Mouse (Mus musculus): Measurements from ENCODE around the gene Rasgef1b. TPM values are rescaled to one million over a fixed set of nuclear protein-coding genes. Genes with fewer than 3 reads are reported as not detected.

Gene Rasgef1b
- polyA plus RNA-seq, 1 experiment from 2014 or later: 75.6 TPM

DNA sequence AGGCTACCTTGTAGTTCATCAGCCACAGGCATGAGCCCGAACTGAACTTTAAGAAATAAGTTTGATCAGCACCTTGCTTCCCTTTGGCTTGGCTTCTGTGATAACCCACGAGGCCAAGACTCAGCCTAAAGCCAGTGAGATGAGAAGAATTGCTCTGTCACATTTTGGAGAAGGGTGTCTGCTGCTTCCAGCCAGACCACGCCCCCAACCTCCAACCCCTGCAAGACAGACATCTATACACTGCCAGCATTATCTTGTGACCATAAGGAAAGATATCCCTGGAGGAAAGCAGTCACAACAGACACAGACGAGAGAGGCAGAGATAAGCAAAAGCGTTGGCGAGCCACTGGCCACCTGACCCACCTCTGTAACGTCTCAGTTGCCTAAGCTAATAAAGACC is 39.0 kb downstream of the Rasgef1b start:
- 69% methylated on average over 7 of the region's 7 CpGs for WGBS
- H3K27ac ChIP-seq (replicated peaks; ENCODE audit: low read depth, low read length): no peak overlapping the region
- no peak for ATAC-seq (ENCODE audit: low FRiP score, low TSS enrichment)
- H3K4me3 ChIP-seq (replicated peaks; ENCODE audit: low read depth, low read length): no peak overlapping the region
- H3K4me1 ChIP-seq (ENCODE audit: control insufficient read depth, insufficient read depth, low read length): peaks cover 12% of the 10 kb centered on the region; the same call in 1 of the 2 replicates
- H3K27me3 ChIP-seq (ENCODE audit: control insufficient read depth, insufficient read depth, low read length): no peaks in the 10 kb centered on the region
- H3K36me3 ChIP-seq (ENCODE audit: control insufficient read depth, insufficient read depth, low read length): no peaks in the 10 kb centered on the region
- no peaks in the 10 kb centered on the region for H3K9me3 ChIP-seq (ENCODE audit: control insufficient read depth, low read length)
- DNase-seq: no peak
- no peak overlapping the region for H3K9ac ChIP-seq (replicated peaks; ENCODE audit: low read length)
- no peak overlapping the region for H3K4me2 ChIP-seq (ENCODE audit: low read length)

DNA sequence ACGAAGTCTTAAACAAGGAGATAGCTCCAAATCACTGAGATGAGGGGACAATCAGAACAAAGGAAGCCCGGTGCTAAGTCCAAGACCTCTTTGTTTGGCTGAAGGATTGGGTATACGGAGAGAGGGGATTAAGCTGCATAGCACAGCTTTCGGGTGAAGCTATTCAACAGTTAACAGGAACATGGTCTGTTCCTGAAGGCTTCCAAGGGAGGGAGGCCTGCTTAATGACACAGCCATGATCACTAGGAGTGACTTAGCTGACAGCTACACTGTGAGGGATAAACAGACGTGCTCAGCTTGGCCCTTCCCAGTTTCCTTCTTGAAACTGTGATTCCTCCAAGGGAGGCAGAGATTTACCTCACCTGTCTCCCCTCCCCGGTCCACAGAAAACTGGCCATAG is 41.0 kb downstream of the Rasgef1b start:
- Histone ChIP-seq H3K4me3 (replicated peaks; ENCODE audit: low read depth, low read length) (no peak overlapping the region), H3K27ac (replicated peaks; ENCODE audit: low read depth, low read length) (no peak overlapping the region), H3K4me2 (ENCODE audit: low read length) (no peak overlapping the region), H3K27me3 (ENCODE audit: control insufficient read depth, insufficient read depth, low read length) (no peaks in the 10 kb centered on the region), H3K9me3 (ENCODE audit: control insufficient read depth, low read length) (no peaks in the 10 kb centered on the region), H3K36me3 (ENCODE audit: control insufficient read depth, insufficient read depth, low read length) (no peaks in the 10 kb centered on the region), H3K9ac (replicated peaks; ENCODE audit: low read length) (no peak overlapping the region), H3K4me1 (ENCODE audit: control insufficient read depth, insufficient read depth, low read length) (peaks cover 9% of the 10 kb centered on the region; the same call in 1 of the 2 replicates)
- peak; percentile 54 for DNase-seq
- WGBS: 7% methylated on average over 6 of the region's 6 CpGs
- ATAC-seq (ENCODE audit: low FRiP score, low TSS enrichment): no peak

DNA sequence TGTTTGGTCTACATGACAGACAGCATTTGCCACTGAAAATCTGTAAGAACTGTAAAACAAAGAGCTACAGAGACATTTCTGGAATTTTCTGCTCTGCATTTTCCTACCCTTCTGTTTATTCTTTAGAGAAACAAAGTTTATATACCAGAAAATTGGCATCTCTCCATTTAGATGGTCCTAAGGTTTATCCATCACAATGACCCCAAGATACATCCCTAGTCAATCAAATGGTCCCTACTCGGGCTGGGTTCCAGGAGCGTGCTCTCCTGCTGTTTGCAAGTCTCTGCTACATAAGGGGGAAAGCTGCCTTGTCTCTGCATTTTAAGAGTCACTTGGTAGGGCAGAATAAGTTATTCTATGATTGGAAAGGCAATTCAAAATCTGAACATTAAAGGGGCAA is 44.8 kb downstream of the Rasgef1b start:
- WGBS: 75% methylated on average over 2 of the region's 2 CpGs
- ATAC-seq (ENCODE audit: low FRiP score, low TSS enrichment): no peak
- H3K9ac ChIP-seq (replicated peaks; ENCODE audit: low read length): no peak overlapping the region

DNA sequence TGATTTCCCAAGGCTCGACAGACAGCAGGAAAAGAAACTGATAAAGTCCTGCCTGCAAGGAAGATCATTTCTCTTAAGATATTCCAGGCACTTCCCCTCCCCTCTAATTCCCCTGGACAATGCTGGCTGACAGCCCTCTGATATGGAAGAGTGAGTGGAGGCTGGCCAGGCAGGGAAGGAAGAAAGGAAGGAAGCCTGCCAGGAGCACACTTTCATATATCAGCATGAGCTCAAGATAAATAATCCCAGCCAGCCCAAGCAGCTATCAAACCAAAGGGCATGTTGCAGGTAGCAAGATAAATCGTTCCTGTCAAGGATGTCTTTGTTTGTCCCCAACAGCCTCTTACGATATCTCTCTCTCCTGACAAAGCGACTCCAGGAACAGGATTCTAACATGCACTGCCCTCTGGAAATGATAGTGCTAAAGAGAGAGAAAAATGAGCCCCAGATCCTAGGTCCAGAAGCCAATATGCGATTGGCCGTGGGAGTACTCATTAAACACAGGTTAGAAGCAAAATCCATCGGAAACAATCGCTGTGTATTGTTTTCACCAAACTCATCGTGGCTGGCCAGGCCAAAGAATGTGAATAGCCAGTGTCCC is 58.8 kb downstream of the Rasgef1b start:
- H3K9ac ChIP-seq (replicated peaks; ENCODE audit: low read length): no peak overlapping the region
- H3K27ac ChIP-seq (replicated peaks; ENCODE audit: low read depth, low read length): peak overlapping the region; percentile 58

More for the DNA sequence above, 44.8 kb downstream of the Rasgef1b start:
- DNase-seq: no peak
- no peak overlapping the region for H3K4me3 ChIP-seq (replicated peaks; ENCODE audit: low read depth, low read length)
- peaks cover 11% of the 10 kb centered on the region; the same call in 1 of the 2 replicates for H3K4me1 ChIP-seq (ENCODE audit: control insufficient read depth, insufficient read depth, low read length)
- H3K4me2 ChIP-seq (ENCODE audit: low read length): no peak overlapping the region
- H3K36me3 ChIP-seq (ENCODE audit: control insufficient read depth, insufficient read depth, low read length): no peaks in the 10 kb centered on the region
- H3K9me3 ChIP-seq (ENCODE audit: control insufficient read depth, low read length): no peaks in the 10 kb centered on the region
- H3K27me3 ChIP-seq (ENCODE audit: control insufficient read depth, insufficient read depth, low read length): no peaks in the 10 kb centered on the region
- no peak overlapping the region for H3K27ac ChIP-seq (replicated peaks; ENCODE audit: low read depth, low read length)

DNA sequence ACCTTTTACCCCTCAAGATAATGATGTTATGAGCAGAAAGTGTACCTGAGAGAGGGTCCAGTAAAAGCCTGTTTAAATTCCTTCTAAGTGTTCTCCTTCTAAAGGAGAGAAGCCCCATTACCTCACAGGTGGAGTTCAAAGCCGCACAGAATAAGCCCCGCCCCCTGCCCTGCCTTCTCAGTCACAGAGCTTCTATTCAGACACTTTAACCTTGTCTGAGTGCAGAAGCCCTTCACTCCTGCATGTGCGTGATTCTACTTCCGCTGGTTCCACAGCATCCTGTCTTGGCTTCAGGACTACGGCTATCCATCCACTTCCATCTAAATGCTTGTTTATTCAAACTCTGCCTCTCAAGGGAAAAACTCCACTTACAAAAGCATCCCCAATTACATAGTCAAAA is 72.8 kb downstream of the Rasgef1b start:
- ATAC-seq (ENCODE audit: low FRiP score, low TSS enrichment): no peak
- 69% methylated on average over 5 of the region's 5 CpGs for WGBS

More for the DNA sequence above, 58.8 kb downstream of the Rasgef1b start:
- ATAC-seq (ENCODE audit: low FRiP score, low TSS enrichment) (no peak), DNase-seq (peak; percentile 46)
- Histone ChIP-seq H3K36me3 (ENCODE audit: control insufficient read depth, insufficient read depth, low read length) (no peaks in the 10 kb centered on the region), H3K9me3 (ENCODE audit: control insufficient read depth, low read length) (no peaks in the 10 kb centered on the region), H3K4me2 (ENCODE audit: low read length) (no peak overlapping the region), H3K4me1 (ENCODE audit: control insufficient read depth, insufficient read depth, low read length) (peaks cover 16% of the 10 kb centered on the region; the same call in 1 of the 2 replicates), H3K4me3 (replicated peaks; ENCODE audit: low read depth, low read length) (no peak overlapping the region), H3K27me3 (ENCODE audit: control insufficient read depth, insufficient read depth, low read length) (no peaks in the 10 kb centered on the region)
- WGBS: 55% methylated on average over 9 of the region's 9 CpGs

DNA sequence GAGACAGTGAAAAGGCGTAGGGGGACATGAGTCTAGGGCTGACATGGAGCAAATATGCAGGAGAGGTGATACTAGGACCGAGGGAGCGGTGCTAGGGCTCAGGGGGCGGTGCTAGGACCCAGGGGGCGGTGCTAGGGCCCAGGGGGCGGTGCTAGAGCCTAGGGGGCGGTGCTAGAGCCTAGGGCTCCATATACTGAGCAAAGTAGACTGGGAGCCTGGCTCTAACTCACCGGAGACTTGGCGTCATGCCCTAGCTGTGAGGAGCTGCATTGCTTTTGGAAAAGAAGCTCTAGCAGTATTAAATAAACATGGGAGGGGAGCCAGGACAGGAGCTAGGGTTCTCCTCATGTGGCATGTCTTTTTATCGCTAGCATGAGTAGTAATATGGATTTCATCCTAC is 75.9 kb downstream of the Rasgef1b start:
- H3K27me3 ChIP-seq (ENCODE audit: control insufficient read depth, insufficient read depth, low read length): no peaks in the 10 kb centered on the region
- ATAC-seq (ENCODE audit: low FRiP score, low TSS enrichment): no peak
- no peaks in the 10 kb centered on the region for H3K36me3 ChIP-seq (ENCODE audit: control insufficient read depth, insufficient read depth, low read length)
- DNase-seq: no peak
- no peaks in the 10 kb centered on the region for H3K9me3 ChIP-seq (ENCODE audit: control insufficient read depth, low read length)
- H3K4me3 ChIP-seq (replicated peaks; ENCODE audit: low read depth, low read length): no peak overlapping the region
- H3K9ac ChIP-seq (replicated peaks; ENCODE audit: low read length): no peak overlapping the region
- no peak overlapping the region for H3K27ac ChIP-seq (replicated peaks; ENCODE audit: low read depth, low read length)
- H3K4me1 ChIP-seq (ENCODE audit: control insufficient read depth, insufficient read depth, low read length): peaks cover 4% of the 10 kb centered on the region; the same call in 1 of the 2 replicates
- WGBS: 80% methylated on average over 10 of the region's 10 CpGs
- H3K4me2 ChIP-seq (ENCODE audit: low read length): no peak overlapping the region

More for the DNA sequence above, 72.8 kb downstream of the Rasgef1b start:
- H3K9me3 ChIP-seq (ENCODE audit: control insufficient read depth, low read length): no peaks in the 10 kb centered on the region
- H3K36me3 ChIP-seq (ENCODE audit: control insufficient read depth, insufficient read depth, low read length): no peaks in the 10 kb centered on the region
- no peaks in the 10 kb centered on the region for H3K4me1 ChIP-seq (ENCODE audit: control insufficient read depth, insufficient read depth, low read length)
- H3K9ac ChIP-seq (replicated peaks; ENCODE audit: low read length): no peak overlapping the region
- no peak overlapping the region for H3K4me3 ChIP-seq (replicated peaks; ENCODE audit: low read depth, low read length)
- no peak overlapping the region for H3K27ac ChIP-seq (replicated peaks; ENCODE audit: low read depth, low read length)
- no peak for DNase-seq
- H3K27me3 ChIP-seq (ENCODE audit: control insufficient read depth, insufficient read depth, low read length): no peaks in the 10 kb centered on the region
- no peak overlapping the region for H3K4me2 ChIP-seq (ENCODE audit: low read length)

DNA sequence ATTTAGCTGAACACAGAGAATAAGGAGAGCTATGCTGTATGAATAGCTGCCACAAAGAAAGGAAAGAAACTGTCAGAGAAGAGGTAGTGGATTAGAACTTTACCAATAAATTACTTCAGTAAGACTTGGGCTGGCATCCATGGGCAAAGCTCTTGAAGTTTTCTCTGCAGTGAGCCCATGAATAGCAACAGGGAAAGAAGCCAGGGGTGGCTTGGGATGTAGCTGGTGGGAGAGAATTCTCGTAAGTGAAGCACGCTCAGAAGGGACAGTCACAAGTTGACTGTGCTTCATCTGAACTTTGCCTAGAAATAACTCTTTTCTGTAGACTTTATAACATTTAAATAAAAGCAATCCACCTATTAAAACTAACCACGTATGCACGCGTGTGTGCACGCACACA is 87.5 kb downstream of the Rasgef1b start:
- WGBS: 89% methylated on average over 6 of the region's 6 CpGs
- Histone ChIP-seq H3K4me1 (ENCODE audit: control insufficient read depth, insufficient read depth, low read length) (peaks cover 4% of the 10 kb centered on the region; the same call in 1 of the 2 replicates), H3K36me3 (ENCODE audit: control insufficient read depth, insufficient read depth, low read length) (no peaks in the 10 kb centered on the region), H3K4me3 (replicated peaks; ENCODE audit: low read depth, low read length) (no peak overlapping the region), H3K9me3 (ENCODE audit: control insufficient read depth, low read length) (no peaks in the 10 kb centered on the region), H3K9ac (replicated peaks; ENCODE audit: low read length) (no peak overlapping the region), H3K4me2 (ENCODE audit: low read length) (no peak overlapping the region), H3K27me3 (ENCODE audit: control insufficient read depth, insufficient read depth, low read length) (no peaks in the 10 kb centered on the region), H3K27ac (replicated peaks; ENCODE audit: low read depth, low read length) (no peak overlapping the region)
- DNase-seq (no peak), ATAC-seq (ENCODE audit: low FRiP score, low TSS enrichment) (no peak)

DNA sequence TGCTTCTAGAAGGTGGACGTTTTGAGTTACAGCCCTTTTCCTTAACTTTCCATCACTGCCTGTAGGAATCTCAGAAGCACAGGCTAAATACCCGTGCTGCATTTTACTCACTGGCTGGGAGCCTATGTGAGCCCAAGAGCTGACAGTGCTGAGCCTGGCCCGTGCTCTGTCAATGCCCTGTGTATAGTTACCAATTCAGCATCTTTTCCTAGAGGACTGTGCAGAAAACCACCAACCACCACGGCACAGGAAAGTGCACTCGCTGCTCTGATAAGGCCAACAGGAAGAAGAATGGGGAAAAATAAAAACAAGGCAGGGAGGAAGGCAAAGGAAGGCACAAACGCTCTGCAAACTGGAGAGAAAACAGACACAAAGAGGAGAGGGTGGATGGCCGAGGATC is 92.3 kb downstream of the Rasgef1b start:
- Histone ChIP-seq H3K4me2 (ENCODE audit: low read length) (no peak overlapping the region), H3K4me1 (ENCODE audit: control insufficient read depth, insufficient read depth, low read length) (no peaks in the 10 kb centered on the region), H3K4me3 (replicated peaks; ENCODE audit: low read depth, low read length) (no peak overlapping the region), H3K27me3 (ENCODE audit: control insufficient read depth, insufficient read depth, low read length) (no peaks in the 10 kb centered on the region), H3K36me3 (ENCODE audit: control insufficient read depth, insufficient read depth, low read length) (no peaks in the 10 kb centered on the region), H3K27ac (replicated peaks; ENCODE audit: low read depth, low read length) (no peak overlapping the region), H3K9ac (replicated peaks; ENCODE audit: low read length) (no peak overlapping the region), H3K9me3 (ENCODE audit: control insufficient read depth, low read length) (no peaks in the 10 kb centered on the region)
- DNase-seq (no peak), ATAC-seq (ENCODE audit: low FRiP score, low TSS enrichment) (no peak)
- 42% methylated on average over 7 of the region's 7 CpGs for WGBS

DNA sequence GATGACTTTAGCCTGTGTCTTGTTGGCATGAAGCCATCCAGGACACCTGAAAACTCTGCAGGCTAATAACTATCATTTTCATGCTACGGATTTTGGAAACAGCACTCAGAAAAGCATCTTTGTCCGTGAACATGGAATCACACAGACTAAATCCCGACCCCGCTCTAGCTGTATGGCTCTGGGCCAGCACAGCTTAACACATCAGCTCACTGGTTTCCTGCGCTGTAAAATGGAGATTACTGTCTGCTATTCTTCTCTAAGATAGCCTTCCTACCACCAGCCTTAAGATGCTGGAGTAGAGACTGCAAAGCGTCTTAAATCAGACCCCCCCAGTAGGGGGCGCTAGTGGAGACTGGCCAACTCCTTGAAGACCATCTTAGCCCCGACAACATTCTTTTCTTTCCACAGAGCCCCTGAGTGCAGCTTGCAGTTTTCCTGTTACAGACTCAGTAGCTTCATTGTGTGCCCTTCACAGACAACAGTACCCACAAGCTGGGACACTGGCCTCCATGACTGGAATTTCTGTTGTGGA is 94.8 kb downstream of the Rasgef1b start:
- Histone ChIP-seq H3K4me1 (ENCODE audit: control insufficient read depth, insufficient read depth, low read length) (no peaks in the 10 kb centered on the region), H3K4me2 (ENCODE audit: low read length) (no peak overlapping the region), H3K36me3 (ENCODE audit: control insufficient read depth, insufficient read depth, low read length) (no peaks in the 10 kb centered on the region), H3K9ac (replicated peaks; ENCODE audit: low read length) (no peak overlapping the region), H3K9me3 (ENCODE audit: control insufficient read depth, low read length) (no peaks in the 10 kb centered on the region), H3K27me3 (ENCODE audit: control insufficient read depth, insufficient read depth, low read length) (no peaks in the 10 kb centered on the region), H3K27ac (replicated peaks; ENCODE audit: low read depth, low read length) (no peak overlapping the region), H3K4me3 (replicated peaks; ENCODE audit: low read depth, low read length) (no peak overlapping the region)
- no peak for DNase-seq
- 74% methylated on average over 8 of the region's 8 CpGs for WGBS
- no peak for ATAC-seq (ENCODE audit: low FRiP score, low TSS enrichment)

Measured in midbrain, embryonic 14.5 days (tissue).